Mouse (Mus musculus) stomach, postnatal 0 days (tissue): ENCODE results near the gene Plekhj1.

Experiments used
- CTCF ChIP-seq: IDR thresholded peaks from 2 replicates; pipeline ENCODE4 v1.5.1; 2016; ENCODE audit warnings: antibody characterized with exemption, low read depth, mild to moderate bottlenecking, moderate library complexity
- EP300 ChIP-seq: optimal IDR thresholded peaks from 2 replicates; pipeline ENCODE3; 2016; ENCODE audit warnings: antibody characterized with exemption

- TF ChIP-seq EP300 (no peak), CTCF (peak; percentile 98)
Measured at GRCm38 (mm10) chr10:80774549-80774948, 23.9 kb downstream of the Plekhj1 start.
